Mouse (Mus musculus) cortical plate, adult 2 months (tissue): ENCODE measurements around the gene Tex264.

Experiments
- CTCF ChIP-seq: fragments of 200-500 bp; IDR thresholded peaks from 2 replicates; pipeline ENCODE4 v1.5.1; 2011; ENCODE audit warnings: mild to moderate bottlenecking, control low read depth, low read length; ENCODE audit not compliant: insufficient read depth; ENCODE audit errors: extremely low read depth
- POLR2A ChIP-seq: fragments of 200-500 bp; IDR thresholded peaks from 2 replicates; pipeline ENCODE4 v1.6.1; 2011; ENCODE audit warnings: mild to moderate bottlenecking, low read length, control low read depth; ENCODE audit not compliant: insufficient read depth; ENCODE audit errors: extremely low read depth

- TF ChIP-seq POLR2A: no peak
- no peak for TF ChIP-seq CTCF
These were observed 75.0 kb downstream of the Tex264 start for GRCm38 (mm10) chr9:106610727-106611126.
